Mouse (Mus musculus) hindbrain, embryonic 16.5 days (tissue): ENCODE measurements at regions not wholly inside any gene's neighbourhood (a gene's known extent, or its start where the extent isn't known, plus 50 kb on each side); places are given as distances from the start of the nearest gene placed in this dataset.
A peak's percentile ranks its signal among the peaks of the same experiment; 100 is the strongest.

Source experiments
- ATAC-seq: fragments of 200-750 bp; cut with Nextera tagmentation; 2 replicates; pipeline ENCODE4 v1.8.0; 2017; ENCODE audit warnings: moderate TSS enrichment, moderate library complexity
- H3K27ac ChIP-seq: fragments of 300-500 bp; sonication (generic); 2 replicates; pipeline ENCODE4 v1.5.1; 2014; ENCODE audit warnings: low read depth, mild to moderate bottlenecking, control low read depth, low read length, moderate library complexity
- H3K27me3 ChIP-seq: fragments of 300-500 bp; sonication (generic); replicated peaks from 2 replicates; pipeline ENCODE4 v1.6.1; 2014; ENCODE audit warnings: low read length; ENCODE audit not compliant: control insufficient read depth, insufficient read depth
- H3K36me3 ChIP-seq: fragments of 300-500 bp; sonication (generic); 2 replicates; pipeline ENCODE4 v1.6.1; 2014; ENCODE audit warnings: mild to moderate bottlenecking, low read length, moderate library complexity, mixed read lengths; ENCODE audit not compliant: control insufficient read depth, insufficient read depth
- H3K4me1 ChIP-seq: fragments of 300-500 bp; sonication (generic); 2 replicates; pipeline ENCODE4 v1.6.1; 2014; ENCODE audit warnings: low read depth, low read length; ENCODE audit not compliant: control insufficient read depth, insufficient read depth
- H3K4me2 ChIP-seq: fragments of 300-500 bp; sonication (generic); 2 replicates; pipeline ENCODE4 v1.6.1; 2014; ENCODE audit warnings: mild to moderate bottlenecking, low read length, control low read depth, moderate library complexity
- H3K4me3 ChIP-seq: fragments of 300-500 bp; sonication (generic); 2 replicates; pipeline ENCODE4 v1.5.1; 2014; ENCODE audit warnings: mild to moderate bottlenecking, low read length, control low read depth, moderate library complexity
- H3K9ac ChIP-seq: fragments of 300-500 bp; sonication (generic); 2 replicates; pipeline ENCODE4 v1.6.1; 2014; ENCODE audit warnings: low read depth, mild to moderate bottlenecking, control low read depth, low read length, moderate library complexity
- H3K9me3 ChIP-seq: fragments of 300-500 bp; sonication (generic); 2 replicates; pipeline ENCODE4 v1.6.1; 2014; ENCODE audit warnings: mild to moderate bottlenecking, low read length, moderate library complexity; ENCODE audit not compliant: control insufficient read depth
- WGBS: fragments of 180-500 bp; shearing (Covaris S2); extraction: QIAGEN DNeasy Blood & Tissue Kit; methylation state at CpG from one replicate; pipeline ENCODE4 v1.1.7; 2014; 5-methylcytosine and 5-hydroxymethylcytosine counted together

DNA sequence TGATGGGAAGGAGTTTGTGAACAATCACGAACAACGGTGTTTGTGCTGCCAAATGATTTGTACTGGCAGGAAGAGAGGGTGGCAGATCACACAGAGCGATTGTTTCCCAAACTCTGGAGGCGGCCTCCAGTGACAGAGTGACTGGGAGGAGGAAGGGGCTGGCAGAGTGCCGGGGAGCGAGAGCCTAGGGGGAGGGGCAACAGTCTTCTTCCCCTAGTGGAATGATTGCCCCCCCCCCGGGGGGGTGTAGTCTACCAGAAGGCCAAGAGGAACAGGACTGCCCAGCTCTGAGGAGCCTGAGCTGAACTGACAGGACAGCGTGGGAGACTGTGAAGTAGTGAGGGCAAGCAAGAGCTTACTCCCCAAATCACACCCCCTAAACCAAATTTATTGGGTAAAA, 199.9 kb upstream of the Rpl38 start:
- no peak overlapping the region for H3K9ac ChIP-seq
- H3K27ac ChIP-seq, result peak overlapping the region; percentile 19
- 0 out of 2 replicates have a peak overlapping the region, but pooled peaks have one; percentile 5 for H3K4me2 ChIP-seq
- no peaks in the 10 kb centered on the region for H3K36me3 ChIP-seq
- H3K4me1 ChIP-seq, result peaks cover 36% of the 10 kb centered on the region
- H3K27me3 ChIP-seq, result no peaks in the 10 kb centered on the region
- no peak overlapping the region for H3K4me3 ChIP-seq
- no peaks in the 10 kb centered on the region for H3K9me3 ChIP-seq
- peak; percentile 64; the same call in 1 of the 2 replicates for ATAC-seq
- 6% methylated on average over 8 of the region's 8 CpGs for WGBS

DNA sequence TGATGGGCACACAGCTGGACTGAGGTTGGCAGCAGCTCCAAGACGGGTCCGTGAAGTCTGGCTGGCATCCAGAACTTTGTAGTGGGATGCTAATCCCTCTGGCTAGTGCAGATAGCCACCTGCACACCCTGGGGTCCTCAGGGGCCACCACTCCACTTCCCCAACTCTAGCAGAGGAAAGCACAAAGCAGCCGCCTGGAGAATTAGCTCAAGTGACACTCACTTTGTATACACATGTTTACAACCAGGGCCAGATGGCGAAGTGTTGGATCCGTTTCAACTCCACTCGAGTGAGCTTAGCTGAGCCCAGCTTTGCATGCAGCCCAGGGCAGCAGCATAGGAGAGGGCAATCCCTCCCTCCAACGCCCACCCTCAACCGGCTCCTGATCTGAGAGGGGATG, 200.5 kb upstream of the Rpl38 start:
- Histone ChIP-seq H3K4me1 (peaks cover 33% of the 10 kb centered on the region), H3K9ac (peak overlapping the region; percentile 23; the same call in 1 of the 2 replicates), H3K9me3 (no peaks in the 10 kb centered on the region), H3K36me3 (no peaks in the 10 kb centered on the region), H3K4me3 (no peak overlapping the region), H3K27ac (peak overlapping the region; percentile 19), H3K27me3 (no peaks in the 10 kb centered on the region), H3K4me2 (peak overlapping the region; percentile 11)
- 6% methylated on average over 8 of the region's 8 CpGs for WGBS
- peak; percentile 76 for ATAC-seq

DNA sequence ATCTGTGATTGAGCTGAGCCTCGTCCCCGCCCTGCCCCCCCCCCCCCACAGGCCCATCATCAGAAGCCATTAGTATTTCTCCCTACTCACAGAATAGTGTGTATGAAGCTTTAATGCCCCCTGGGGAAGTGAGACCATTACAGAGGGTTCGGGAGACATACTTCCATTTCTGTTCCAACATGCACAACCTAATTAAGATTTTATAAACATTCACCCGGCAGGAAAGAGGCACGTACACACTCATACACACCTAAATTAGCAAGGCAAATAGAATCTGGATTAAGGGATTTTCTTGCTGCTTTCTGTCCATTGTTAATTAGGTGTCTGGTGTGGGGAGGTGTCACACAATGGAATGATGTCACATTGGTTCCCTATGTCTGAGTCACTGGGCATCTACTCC, 202.8 kb upstream of the Rpl38 start:
- H3K9me3 ChIP-seq, result no peaks in the 10 kb centered on the region
- no peak overlapping the region for H3K4me2 ChIP-seq
- 40% methylated on average over 5 of the region's 5 CpGs for WGBS
- no peak overlapping the region for H3K9ac ChIP-seq
- no peaks in the 10 kb centered on the region for H3K36me3 ChIP-seq
- H3K27me3 ChIP-seq, result no peaks in the 10 kb centered on the region
- H3K4me3 ChIP-seq, result no peak overlapping the region
- peaks cover 25% of the 10 kb centered on the region for H3K4me1 ChIP-seq
- ATAC-seq, result no peak
- H3K27ac ChIP-seq, result no peak overlapping the region

DNA sequence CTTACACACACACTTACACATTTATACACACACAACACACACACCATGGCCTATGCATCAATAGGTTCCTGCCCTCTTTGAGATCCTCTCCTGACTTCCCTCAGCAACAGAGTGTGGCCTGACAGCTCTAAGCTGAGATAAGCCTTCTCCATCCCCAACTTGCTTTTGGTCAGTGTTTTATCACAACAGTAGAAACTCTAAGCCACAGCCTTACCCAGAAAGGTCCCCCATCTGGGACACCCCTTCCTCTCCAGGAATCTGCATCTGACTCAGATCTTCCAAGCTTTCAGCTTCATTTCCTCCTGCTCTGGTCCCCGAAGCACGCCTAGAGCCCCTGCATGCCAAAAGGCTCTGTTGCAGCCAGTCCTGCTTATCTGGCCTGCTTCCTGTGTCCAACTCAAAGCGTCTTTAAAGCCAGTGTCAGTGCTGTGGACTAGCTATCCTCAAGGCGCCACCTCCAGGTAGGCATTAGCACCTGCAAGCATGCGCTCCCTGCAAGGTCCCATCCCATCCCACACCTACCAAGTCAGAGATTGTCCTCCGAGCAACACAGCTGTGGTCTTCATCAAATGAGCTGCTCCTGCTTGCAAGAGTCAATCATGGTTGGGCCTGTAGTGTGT, 205.5 kb upstream of the Rpl38 start:
- Histone ChIP-seq H3K4me2 (no peak overlapping the region), H3K4me1 (peaks cover 17% of the 10 kb centered on the region), H3K27ac (no peak overlapping the region), H3K36me3 (no peaks in the 10 kb centered on the region), H3K9ac (no peak overlapping the region), H3K4me3 (no peak overlapping the region), H3K27me3 (no peaks in the 10 kb centered on the region), H3K9me3 (no peaks in the 10 kb centered on the region)
- 43% methylated on average over 6 of the region's 6 CpGs for WGBS
- no peak; the same call in 1 of the 2 replicates for ATAC-seq

DNA sequence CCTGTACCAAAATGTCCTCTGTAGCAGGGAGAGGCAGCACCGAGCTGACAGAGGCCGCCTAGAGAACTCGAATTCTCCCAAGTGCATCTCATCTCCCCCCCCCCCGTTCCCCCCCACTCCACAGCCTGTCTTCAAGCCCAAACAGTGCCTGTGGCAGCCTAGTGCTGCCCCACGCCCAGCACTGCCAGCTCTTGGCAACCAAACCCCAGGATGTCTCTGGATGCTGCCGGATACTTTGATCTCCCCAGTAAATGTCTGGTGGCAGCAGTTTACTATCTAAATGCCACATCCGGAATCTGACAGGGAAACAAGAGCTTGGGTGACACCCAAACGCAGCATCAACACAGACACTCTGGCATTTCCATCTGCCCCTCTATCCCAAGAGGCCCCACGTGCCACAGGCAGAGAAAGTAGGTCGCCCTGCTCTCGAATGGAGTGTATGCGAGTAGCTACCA, 213.4 kb upstream of the Rpl38 start:
- Histone ChIP-seq H3K9me3 (no peaks in the 10 kb centered on the region), H3K4me2 (no peak overlapping the region), H3K4me3 (no peak overlapping the region), H3K9ac (peak overlapping the region; percentile 43; the same call in 1 of the 2 replicates), H3K27ac (no peak overlapping the region), H3K4me1 (no peaks in the 10 kb centered on the region), H3K27me3 (0 out of 2 replicates have a peak, but pooled peaks cover 2% of the 10 kb centered on the region), H3K36me3 (no peaks in the 10 kb centered on the region)
- ATAC-seq, result peak; percentile 81
- WGBS, result 32% methylated on average over 10 of the region's 12 CpGs

DNA sequence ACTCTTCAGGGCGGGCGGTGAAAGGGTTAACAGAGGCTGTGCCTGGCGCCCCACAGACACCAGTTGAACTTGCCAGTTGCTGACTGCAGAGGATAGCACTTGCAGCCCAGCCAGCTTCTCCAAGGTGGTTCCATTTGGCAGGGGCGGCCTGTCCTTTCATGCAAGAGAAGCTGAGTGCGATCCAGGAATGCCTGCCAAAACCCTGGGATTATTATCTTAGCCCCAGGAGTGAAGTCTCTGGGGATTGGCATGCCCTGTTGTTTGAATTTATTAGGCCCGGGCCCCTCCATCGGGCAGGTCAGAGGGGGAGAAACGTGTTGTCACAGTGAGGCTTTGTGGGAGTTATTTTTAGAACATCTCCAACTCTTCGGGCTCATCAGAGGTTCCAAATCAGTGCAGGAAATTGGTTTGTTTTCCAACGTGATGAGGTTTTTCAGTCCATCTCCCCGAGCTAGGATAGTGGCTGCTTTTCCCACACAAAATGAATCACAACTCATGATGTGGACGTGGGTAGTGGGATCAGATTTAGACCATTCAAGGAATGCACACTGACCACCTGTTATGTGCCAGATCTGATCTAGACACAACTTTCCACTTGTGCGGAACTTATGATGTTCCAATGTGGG, 219.4 kb upstream of the Rpl38 start:
- H3K27me3 ChIP-seq, result 0 out of 2 replicates have a peak, but pooled peaks cover 2% of the 10 kb centered on the region
- H3K4me1 ChIP-seq, result peaks cover 29% of the 10 kb centered on the region
- H3K36me3 ChIP-seq, result no peaks in the 10 kb centered on the region
- no peaks in the 10 kb centered on the region for H3K9me3 ChIP-seq
- no peak overlapping the region for H3K4me3 ChIP-seq
- 33% methylated on average over 13 of the region's 13 CpGs for WGBS
- H3K27ac ChIP-seq, result no peak overlapping the region
- H3K4me2 ChIP-seq, result no peak overlapping the region
- no peak overlapping the region for H3K9ac ChIP-seq
- ATAC-seq, result peak; percentile 81

DNA sequence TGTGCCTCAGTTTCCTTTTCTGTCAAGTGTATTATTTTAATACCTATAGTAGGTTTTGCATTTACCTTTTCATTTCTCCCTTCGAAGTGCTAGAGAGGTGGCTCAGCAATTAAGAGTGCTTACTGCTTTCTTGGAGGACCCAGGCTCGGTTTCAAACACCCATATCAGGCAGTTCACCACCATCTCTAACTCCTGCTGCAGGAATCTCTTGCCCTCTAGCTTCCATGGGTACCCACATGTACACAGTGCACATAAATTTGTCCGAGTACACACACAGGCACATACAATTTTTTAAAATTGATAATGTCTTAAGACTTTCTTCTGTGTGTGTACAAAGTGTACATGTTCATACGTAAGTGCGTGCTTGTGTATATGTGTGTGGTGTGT, 220.9 kb upstream of the Rpl38 start:
- WGBS, result 90% methylated on average over 5 of the region's 5 CpGs
- ATAC-seq, result no peak
- Histone ChIP-seq H3K4me3 (no peak overlapping the region), H3K27ac (no peak overlapping the region), H3K9ac (no peak overlapping the region), H3K4me1 (peaks cover 29% of the 10 kb centered on the region), H3K9me3 (no peaks in the 10 kb centered on the region), H3K27me3 (no peaks in the 10 kb centered on the region), H3K4me2 (no peak overlapping the region), H3K36me3 (no peaks in the 10 kb centered on the region)

DNA sequence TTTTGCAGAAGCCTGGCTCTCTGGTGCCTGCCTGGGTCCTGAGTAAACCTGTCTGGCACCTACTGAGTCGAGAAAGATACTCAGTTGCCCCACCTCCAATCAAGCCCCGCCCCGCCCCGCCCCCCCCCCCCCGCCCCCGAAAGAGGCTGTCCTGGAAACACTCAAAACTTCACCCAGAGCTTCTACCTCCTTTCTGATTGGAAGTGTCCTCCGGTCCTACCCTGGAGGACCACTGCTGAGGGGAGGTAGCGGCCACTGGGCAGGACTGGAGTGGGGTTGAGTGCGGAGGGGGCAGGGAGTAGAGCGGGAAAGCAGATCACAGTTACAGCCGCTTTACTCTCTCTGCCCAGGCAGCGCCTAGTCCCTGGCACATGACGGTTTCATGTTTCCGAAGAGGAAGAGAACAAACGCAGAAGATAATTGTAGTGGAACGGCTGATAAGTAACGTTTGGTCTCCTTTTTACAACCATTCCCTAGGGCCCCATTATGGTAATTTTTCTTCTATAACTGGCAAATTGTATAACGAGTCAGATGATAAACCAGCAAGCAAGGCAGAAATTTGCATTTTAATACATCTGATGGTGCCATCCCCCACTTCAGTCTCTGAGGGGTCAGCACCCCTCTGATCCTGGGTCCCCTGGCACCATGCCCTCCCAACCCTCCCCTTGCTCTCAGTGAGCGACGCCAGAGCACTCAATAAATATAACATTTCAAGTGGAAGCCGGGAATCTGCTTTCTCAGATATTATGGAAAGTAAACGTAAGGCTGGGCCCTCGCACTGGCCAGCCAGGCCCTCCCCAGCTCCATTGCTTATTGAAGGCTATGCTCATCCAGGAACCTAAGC, 221.5 kb upstream of the Rpl38 start:
- WGBS, result 5% methylated on average over 19 of the region's 23 CpGs
- peak overlapping the region; percentile 51 for H3K4me2 ChIP-seq
- H3K4me1 ChIP-seq, result peaks cover 34% of the 10 kb centered on the region
- ATAC-seq, result peak; percentile 52; the same call in 1 of the 2 replicates
- no peaks in the 10 kb centered on the region for H3K9me3 ChIP-seq
- H3K9ac ChIP-seq, result no peak overlapping the region
- peak overlapping the region; percentile 17 for H3K4me3 ChIP-seq
- no peaks in the 10 kb centered on the region for H3K36me3 ChIP-seq
- H3K27ac ChIP-seq, result no peak overlapping the region
- no peaks in the 10 kb centered on the region for H3K27me3 ChIP-seq

DNA sequence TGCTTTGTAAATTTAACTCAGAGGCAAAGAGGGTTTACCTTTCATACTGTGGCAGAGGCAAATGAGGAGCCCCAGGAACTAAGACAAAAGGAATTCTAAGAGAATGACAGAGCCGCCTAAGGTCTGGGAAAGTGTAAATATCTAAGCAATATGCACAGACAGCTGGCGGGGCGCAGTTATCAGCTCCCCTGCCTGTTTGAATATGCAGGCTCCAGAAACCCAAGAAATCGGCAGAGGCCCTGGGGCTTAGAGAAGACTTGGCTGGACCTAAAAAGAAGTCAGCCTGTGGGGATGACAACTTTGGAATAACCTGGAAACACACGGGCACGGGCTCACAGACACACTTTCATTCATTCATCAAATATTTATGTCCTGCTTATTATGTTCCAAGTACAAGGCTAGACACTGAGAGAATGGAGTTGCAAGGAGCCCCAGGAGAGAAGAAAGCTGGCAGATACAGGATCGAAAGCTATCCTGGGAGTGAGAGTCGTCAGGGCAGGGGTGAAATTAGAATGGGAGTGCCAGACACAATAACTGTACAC, 222.2 kb upstream of the Rpl38 start:
- Histone ChIP-seq H3K9me3 (no peaks in the 10 kb centered on the region), H3K9ac (no peak overlapping the region), H3K4me1 (peaks cover 34% of the 10 kb centered on the region), H3K36me3 (no peaks in the 10 kb centered on the region), H3K27ac (no peak overlapping the region), H3K27me3 (no peaks in the 10 kb centered on the region), H3K4me2 (peak overlapping the region; percentile 51), H3K4me3 (no peak overlapping the region)
- WGBS, result 6% methylated on average over 8 of the region's 8 CpGs
- no peak for ATAC-seq
